Mouse (Mus musculus) midbrain, embryonic 16.5 days (tissue): Measurements from ENCODE around the gene Tarbp1. TPM values are rescaled to one million over a fixed set of nuclear protein-coding genes. Genes with fewer than 3 reads are reported as not detected.

ENCODE experiments used
- ATAC-seq: fragments of 200-750 bp; cut with Nextera tagmentation; 2 replicates; pipeline ENCODE4 v1.8.0; 2017; ENCODE audit warnings: moderate TSS enrichment
- H3K27ac ChIP-seq: fragments of 300-500 bp; sonication (generic); 2 replicates; pipeline ENCODE4 v1.5.1; 2014; ENCODE audit warnings: mild to moderate bottlenecking, low read length, mixed read lengths
- H3K27me3 ChIP-seq: fragments of 300-500 bp; sonication (generic); 2 replicates; pipeline ENCODE4 v1.6.1; 2014; ENCODE audit warnings: low read depth, low read length, mixed read lengths; ENCODE audit not compliant: control insufficient read depth, insufficient read depth
- H3K36me3 ChIP-seq: fragments of 300-500 bp; sonication (generic); 2 replicates; pipeline ENCODE4 v1.6.1; 2014; ENCODE audit warnings: mild to moderate bottlenecking, low read length, moderate library complexity, mixed read lengths; ENCODE audit not compliant: control insufficient read depth, insufficient read depth
- H3K4me1 ChIP-seq: fragments of 300-500 bp; sonication (generic); 2 replicates; pipeline ENCODE4 v1.6.1; 2014; ENCODE audit warnings: mild to moderate bottlenecking, low read length, mixed read lengths; ENCODE audit not compliant: control insufficient read depth, insufficient read depth
- H3K4me2 ChIP-seq: fragments of 300-500 bp; sonication (generic); 2 replicates; pipeline ENCODE4 v1.6.1; 2014; ENCODE audit warnings: mild to moderate bottlenecking, low read length, mixed read lengths
- H3K4me3 ChIP-seq: fragments of 300-500 bp; sonication (generic); 2 replicates; pipeline ENCODE4 v1.5.1; 2014; ENCODE audit warnings: low read depth, mild to moderate bottlenecking, low read length, moderate library complexity, mixed read lengths
- H3K9ac ChIP-seq: fragments of 300-500 bp; sonication (generic); 2 replicates; pipeline ENCODE4 v1.6.1; 2014; ENCODE audit warnings: low read depth, low read length, mixed read lengths
- H3K9me3 ChIP-seq: fragments of 300-500 bp; sonication (generic); replicated peaks from 2 replicates; pipeline ENCODE4 v1.6.1; 2014; ENCODE audit warnings: mild to moderate bottlenecking, low read length, mixed read lengths; ENCODE audit not compliant: control insufficient read depth, poor library complexity, severe bottlenecking
- WGBS: fragments of 180-500 bp; shearing (Covaris S2); extraction: QIAGEN DNeasy Blood & Tissue Kit; methylation state at CpG from one replicate; pipeline ENCODE4 v1.1.7; 2014; 5-methylcytosine and 5-hydroxymethylcytosine counted together
- polyA plus RNA-seq: library from polyadenylated mRNA; unstranded; fragments of >200 nt; fragmentation: Nextera tagmentation; extraction: Ambion mirVana; gene quantifications from 2 replicates; pipeline ENCODE4 v1.2.1, GENCODE M21; 2015

Gene Tarbp1
- polyA plus RNA-seq, 1 experiment from 2014 or later = 1.7 TPM

- whole genome bisulfite sequencing = 53% methylated on average over 6 of the region's 6 CpGs
- H3K27me3 ChIP-seq = no peaks in the 10 kb centered on the region
- no peak overlapping the region for H3K9ac ChIP-seq
- no peaks in the 10 kb centered on the region for H3K9me3 ChIP-seq
- no peak for ATAC-seq
- H3K36me3 ChIP-seq = no peaks in the 10 kb centered on the region
- H3K4me3 ChIP-seq = no peak overlapping the region
- no peak overlapping the region for H3K27ac ChIP-seq
- H3K4me1 ChIP-seq = 0 out of 2 replicates have a peak, but pooled peaks cover 3% of the 10 kb centered on the region
- H3K4me2 ChIP-seq = no peak overlapping the region
Observed at GRCm38 (mm10) chr8:126509635-126510034, 34.8 kb upstream of the Tarbp1 start.

- no peak overlapping the region for H3K27ac ChIP-seq
- H3K9me3 ChIP-seq = no peaks in the 10 kb centered on the region
- 89% methylated on average over 8 of the region's 8 CpGs for WGBS
- no peak overlapping the region for H3K9ac ChIP-seq
- H3K4me3 ChIP-seq = no peak overlapping the region
- no peak for ATAC-seq
- no peaks in the 10 kb centered on the region for H3K36me3 ChIP-seq
- H3K4me2 ChIP-seq = no peak overlapping the region
- no peaks in the 10 kb centered on the region for H3K27me3 ChIP-seq
- H3K4me1 ChIP-seq = 0 out of 2 replicates have a peak, but pooled peaks cover under 1% of the 10 kb centered on the region
Observed at GRCm38 (mm10) chr8:126508871-126509586, 34.2 kb upstream of the Tarbp1 start.

GRCm38 (mm10) chr8:126508221-126508620, 33.4 kb upstream of the Tarbp1 start:
- ATAC-seq = no peak
- Histone ChIP-seq H3K27ac (no peak overlapping the region), H3K27me3 (no peaks in the 10 kb centered on the region), H3K4me3 (no peak overlapping the region), H3K9ac (no peak overlapping the region), H3K4me1 (no peaks in the 10 kb centered on the region), H3K9me3 (no peaks in the 10 kb centered on the region), H3K36me3 (no peaks in the 10 kb centered on the region), H3K4me2 (no peak overlapping the region)
- 95% methylated on average over 2 of the region's 2 CpGs for whole genome bisulfite sequencing

GRCm38 (mm10) chr8:126504492-126505182, 29.8 kb upstream of the Tarbp1 start:
- Histone ChIP-seq H3K27ac (no peak overlapping the region), H3K9ac (no peak overlapping the region), H3K36me3 (no peaks in the 10 kb centered on the region), H3K4me2 (no peak overlapping the region), H3K27me3 (no peaks in the 10 kb centered on the region), H3K9me3 (no peaks in the 10 kb centered on the region), H3K4me1 (no peaks in the 10 kb centered on the region), H3K4me3 (no peak overlapping the region)
- ATAC-seq = no peak
- 84% methylated on average over 16 of the region's 16 CpGs for WGBS

GRCm38 (mm10) chr8:126502722-126503121, 27.9 kb upstream of the Tarbp1 start:
- H3K27me3 ChIP-seq = no peaks in the 10 kb centered on the region
- no peaks in the 10 kb centered on the region for H3K9me3 ChIP-seq
- H3K9ac ChIP-seq = no peak overlapping the region
- 65% methylated on average over 2 of the region's 2 CpGs for WGBS
- no peak overlapping the region for H3K4me3 ChIP-seq
- no peak for ATAC-seq
- no peak overlapping the region for H3K4me2 ChIP-seq
- H3K36me3 ChIP-seq = no peaks in the 10 kb centered on the region
- H3K27ac ChIP-seq = no peak overlapping the region
- peaks cover 10% of the 10 kb centered on the region for H3K4me1 ChIP-seq

GRCm38 (mm10) chr8:126499371-126499770, 24.5 kb upstream of the Tarbp1 start:
- H3K27me3 ChIP-seq = no peaks in the 10 kb centered on the region
- 98% methylated on average over 2 of the region's 2 CpGs for WGBS
- no peak overlapping the region for H3K4me3 ChIP-seq
- no peak overlapping the region for H3K4me2 ChIP-seq
- H3K36me3 ChIP-seq = no peaks in the 10 kb centered on the region
- no peak for ATAC-seq
- H3K4me1 ChIP-seq = peaks cover 11% of the 10 kb centered on the region
- H3K27ac ChIP-seq = no peak overlapping the region
- no peak overlapping the region for H3K9ac ChIP-seq
- no peaks in the 10 kb centered on the region for H3K9me3 ChIP-seq

GRCm38 (mm10) chr8:126498465-126498864, 23.6 kb upstream of the Tarbp1 start:
- peaks cover 11% of the 10 kb centered on the region for H3K4me1 ChIP-seq
- no peak overlapping the region for H3K4me3 ChIP-seq
- no peak overlapping the region; the same call in 1 of the 2 replicates for H3K9ac ChIP-seq
- no peak for ATAC-seq
- no peaks in the 10 kb centered on the region for H3K9me3 ChIP-seq
- no peaks in the 10 kb centered on the region for H3K27me3 ChIP-seq
- H3K4me2 ChIP-seq = peak overlapping the region; percentile 50
- H3K27ac ChIP-seq = peak overlapping the region; percentile 78
- 10% methylated on average over 6 of the region's 6 CpGs for WGBS
- no peaks in the 10 kb centered on the region for H3K36me3 ChIP-seq

- Histone ChIP-seq H3K4me3 (peak overlapping the region; percentile 31), H3K27ac (peak overlapping the region; percentile 78), H3K27me3 (no peaks in the 10 kb centered on the region), H3K4me1 (peaks cover 11% of the 10 kb centered on the region), H3K9ac (peak overlapping the region; percentile 58), H3K4me2 (peak overlapping the region; percentile 50), H3K9me3 (no peaks in the 10 kb centered on the region), H3K36me3 (no peaks in the 10 kb centered on the region)
- WGBS = 2% methylated on average over 27 of the region's 27 CpGs
- peak; percentile 95 for ATAC-seq
Observed at GRCm38 (mm10) chr8:126497541-126498428, 22.9 kb upstream of the Tarbp1 start.
